Comparison of ENCODE assay signal across 8 mouse cellular contexts in the genomic region with DNA sequence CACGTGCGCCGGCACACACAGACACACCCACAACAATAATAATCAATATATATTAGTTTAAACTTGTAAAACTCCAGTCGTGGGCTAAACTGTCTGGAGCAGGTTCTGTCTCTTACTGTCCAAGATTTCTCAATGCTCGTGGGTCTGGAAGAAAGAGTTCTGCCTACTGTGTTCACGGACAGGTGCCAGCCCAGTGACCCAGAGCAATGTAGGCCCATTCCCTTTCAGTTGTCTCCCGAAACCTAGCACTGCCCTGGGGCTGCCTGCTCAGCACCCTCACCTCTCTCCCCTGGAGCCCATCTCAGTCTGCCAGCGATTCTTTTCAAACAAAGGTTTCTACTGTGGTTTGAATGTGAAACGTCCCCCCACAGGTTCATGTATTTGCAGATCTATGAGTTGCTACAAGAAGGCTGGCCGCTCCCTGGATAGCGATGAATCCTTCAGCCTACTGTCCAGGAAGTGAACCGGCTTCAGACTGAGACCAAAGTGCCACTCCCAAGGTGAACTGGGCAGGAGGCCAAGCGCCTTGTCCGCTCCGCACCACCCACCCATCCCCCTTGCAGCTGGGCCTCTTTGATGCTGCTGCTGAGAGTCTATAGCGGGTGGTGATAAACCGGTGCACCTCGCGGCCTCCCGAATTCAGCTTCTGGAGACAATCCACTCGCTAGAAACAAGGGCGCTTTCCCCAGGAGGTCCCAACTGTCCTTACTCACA. TPM values are rescaled to one million over a fixed set of nuclear protein-coding genes. Genes with fewer than 3 reads are reported as not detected.
DNase-seq lines count a peak whose midpoint lies in the region; ATAC-seq and TF ChIP-seq lines count a peak whose summit lies in the region.
"Had no signal": no experiment of that assay in that cellular context is flagged by ENCODE, and none has a peak within 500 bp of the region (broad histone marks: within the 10 kb centered on the region; RNA-seq: fewer than 3 reads in every experiment).

No protein-coding gene starts in this region.

- H3K27ac ChIP-seq in lung, postnatal 0 days (ENCODE audit: low read length) = no peak overlapping the region

- 27% methylated on average over 22 of the region's 22 CpGs for WGBS in lung, postnatal 0 days

- H3K9me3 ChIP-seq in lung, postnatal 0 days (ENCODE audit: low read length) = no peaks in the 10 kb centered on the region

- H3K9ac ChIP-seq in lung, postnatal 0 days (replicated peaks; ENCODE audit: low read depth) = no peak overlapping the region

- no peak overlapping the region for H3K4me3 ChIP-seq in lung, postnatal 0 days (ENCODE audit: low read depth, low read length)

- peak; percentile 35 for DNase-seq in lung, postnatal 0 days (ENCODE audit: low spot score)
- no peak for DNase-seq in lung, postnatal 25 days (ENCODE audit: low spot score)
- peak; percentile 26 for DNase-seq in brain, embryonic 14.5 days (ENCODE audit: low read depth)
- DNase-seq in kidney, adult 9 months = peak; percentile 84
- DNase-seq in lung, postnatal 4 days = peak; percentile 39 to 57
- no peak for DNase-seq in spleen, adult 12 weeks (ENCODE audit: low spot score)
- no peak for DNase-seq in cerebellum, adult 11 months
- DNase-seq: embryo, embryonic 11 days had no signal

- H3K27me3 ChIP-seq in lung, postnatal 0 days (replicated peaks; ENCODE audit: insufficient read depth, low read length) = no peaks in the 10 kb centered on the region

- H3K4me2 ChIP-seq in lung, postnatal 0 days (replicated peaks; ENCODE audit: low read depth, low read length) = no peak overlapping the region

- no peaks in the 10 kb centered on the region for H3K4me1 ChIP-seq in lung, postnatal 0 days (ENCODE audit: insufficient read depth, low read depth, low read length)

- TF ChIP-seq POLR2A in brain, embryonic 14.5 days (IDR thresholded peaks at IDR 0.05; ENCODE audit: borderline replicate concordance, extremely low read depth, insufficient read depth, insufficient read length, poor library complexity, severe bottlenecking) = no peak

- no peak for TF ChIP-seq CTCF in lung, postnatal 0 days (IDR thresholded peaks at IDR 0.05)
- TF ChIP-seq CTCF in brain, embryonic 14.5 days (IDR thresholded peaks at IDR 0.05; ENCODE audit: borderline replicate concordance, extremely low read depth, insufficient read depth, insufficient read length) = no peak

- ATAC-seq in lung, postnatal 0 days = no peak; the same call in 1 of the 2 replicates

- TF ChIP-seq EP300 in lung, postnatal 0 days (IDR thresholded peaks at IDR 0.05) = no peak

- H3K36me3 ChIP-seq in lung, postnatal 0 days (ENCODE audit: insufficient read depth, low read length) = no peaks in the 10 kb centered on the region

RNA-seq across cellular contexts. Expression of a gene that starts 36.5 kb away (rescaled TPM):
- polyA plus RNA-seq in lung, postnatal 0 days (2015; fragmentation: Nextera tagmentation; extraction: Ambion mirVana) = not detected in 2 replicates
- polyA plus RNA-seq in brain, embryonic 14.5 days (2012; rRNA removed) = not detected in 2 replicates

RNA-seq across cellular contexts. Expression of a gene that starts 44.6 kb away (rescaled TPM):
- polyA plus RNA-seq in lung, postnatal 0 days (2015; fragmentation: Nextera tagmentation; extraction: Ambion mirVana) = 0.24 and 0.36 TPM in 2 replicates
- polyA plus RNA-seq in brain, embryonic 14.5 days (2012; rRNA removed) = 0.22 and 0.23 TPM in 2 replicates

RNA-seq across cellular contexts. Expression of a gene that starts 52.8 kb away (rescaled TPM):
- polyA plus RNA-seq in lung, postnatal 0 days (2015; fragmentation: Nextera tagmentation; extraction: Ambion mirVana) = not detected in 2 replicates
- polyA plus RNA-seq in brain, embryonic 14.5 days (2012; rRNA removed) = not detected in 2 replicates

Comparison
In these comparisons a context has a peak if more than half of its experiments do, and no peak if none do; other contexts are left out.
1. DNase-seq: peak in lung, postnatal 0 days (single experiment), brain, embryonic 14.5 days (single experiment), kidney, adult 9 months (single experiment) and lung, postnatal 4 days (2 of 2); none in lung, postnatal 25 days (single experiment), spleen, adult 12 weeks (single experiment) and cerebellum, adult 11 months (single experiment).